Mouse (Mus musculus): ENCODE measurements at regions not wholly inside any gene's neighbourhood (a gene's known extent, or its start where the extent isn't known, plus 50 kb on each side); places are given as distances from the start of the nearest gene placed in this dataset.

- H3K4me3 ChIP-seq (ENCODE audit: insufficient read depth, low read length), result no peak overlapping the region
- TF ChIP-seq CTCF (IDR thresholded peaks at IDR 0.05; ENCODE audit: low read depth, low read length) (peak; percentile 94), POLR2A (IDR thresholded peaks at IDR 0.05; ENCODE audit: borderline replicate concordance, low read depth, low read length) (no peak)
- peaks cover 48% of the 10 kb centered on the region for H3K4me1 ChIP-seq (ENCODE audit: control insufficient read depth, insufficient read depth, low read length)
- H3K27ac ChIP-seq (ENCODE audit: insufficient read depth, low read depth, low read length), result peak overlapping the region; percentile 79
Observed at GRCm38 (mm10) chr7:111163861-111164260, 81.0 kb upstream of the Eif4g2 start.

DNA sequence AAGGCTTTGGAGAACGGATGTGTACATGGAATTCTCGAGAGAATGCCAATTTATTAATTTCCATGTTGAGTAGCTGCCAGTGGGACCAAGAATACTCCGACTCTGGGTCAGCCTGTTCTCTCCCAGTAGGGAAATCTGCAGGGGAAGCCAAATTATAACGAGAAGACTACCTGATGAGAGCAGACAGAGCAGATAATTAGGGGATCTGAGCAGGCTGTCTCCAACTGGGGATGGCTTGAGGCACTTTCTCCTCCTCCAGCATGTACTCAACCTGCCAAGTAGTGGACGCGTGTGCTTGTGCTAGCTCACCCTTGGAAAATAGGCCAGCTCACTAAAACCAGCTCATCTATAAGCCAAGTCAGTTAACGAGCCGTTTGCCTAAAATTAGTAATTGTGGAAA, 80.5 kb upstream of the Eif4g2 start:
- TF ChIP-seq CTCF (IDR thresholded peaks at IDR 0.05; ENCODE audit: low read depth, low read length) (no peak), POLR2A (IDR thresholded peaks at IDR 0.05; ENCODE audit: borderline replicate concordance, low read depth, low read length) (no peak)
- Histone ChIP-seq H3K27ac (ENCODE audit: insufficient read depth, low read depth, low read length) (peak overlapping the region; percentile 79), H3K4me3 (ENCODE audit: insufficient read depth, low read length) (no peak overlapping the region), H3K4me1 (ENCODE audit: control insufficient read depth, insufficient read depth, low read length) (peaks cover 52% of the 10 kb centered on the region)

GRCm38 (mm10) chr7:111158791-111159286, 76.0 kb upstream of the Eif4g2 start:
- peaks cover 64% of the 10 kb centered on the region for H3K4me1 ChIP-seq (ENCODE audit: control insufficient read depth, insufficient read depth, low read length)
- TF ChIP-seq CTCF (IDR thresholded peaks at IDR 0.05; ENCODE audit: low read depth, low read length) (no peak), POLR2A (IDR thresholded peaks at IDR 0.05; ENCODE audit: borderline replicate concordance, low read depth, low read length) (no peak)
- peak overlapping the region; percentile 18; the same call in 1 of the 2 replicates for H3K4me3 ChIP-seq (ENCODE audit: insufficient read depth, low read length)
- H3K27ac ChIP-seq (ENCODE audit: insufficient read depth, low read depth, low read length), result peak overlapping the region; percentile 72

GRCm38 (mm10) chr7:111157754-111158325, 75.0 kb upstream of the Eif4g2 start:
- Histone ChIP-seq H3K27ac (ENCODE audit: insufficient read depth, low read depth, low read length) (peak overlapping the region; percentile 99), H3K4me1 (ENCODE audit: control insufficient read depth, insufficient read depth, low read length) (peaks cover 62% of the 10 kb centered on the region), H3K4me3 (ENCODE audit: insufficient read depth, low read length) (peak overlapping the region; percentile 64)
- no peak for TF ChIP-seq POLR2A (IDR thresholded peaks at IDR 0.05; ENCODE audit: borderline replicate concordance, low read depth, low read length)
- no peak for TF ChIP-seq CTCF (IDR thresholded peaks at IDR 0.05; ENCODE audit: low read depth, low read length)

DNA sequence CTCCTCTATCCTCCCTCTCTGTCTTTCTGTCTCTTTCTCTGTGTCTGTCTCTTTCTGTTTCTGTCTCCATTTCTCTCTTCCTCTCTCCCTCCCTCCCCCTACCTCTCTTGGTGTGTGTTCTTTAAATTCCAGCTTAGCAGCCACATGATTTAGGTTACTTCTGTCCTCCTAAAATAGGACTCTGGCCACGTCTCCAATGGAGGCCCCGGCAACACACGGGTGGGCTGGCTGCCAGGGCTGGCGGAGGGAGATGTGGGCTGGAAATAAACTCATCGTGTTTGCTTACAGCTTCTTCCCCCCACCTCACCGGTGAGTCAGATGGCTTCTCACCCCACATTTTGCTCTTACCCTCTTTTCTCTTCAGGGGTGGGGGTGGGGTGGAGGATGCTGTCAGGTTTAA, 74.5 kb upstream of the Eif4g2 start:
- TF ChIP-seq POLR2A (IDR thresholded peaks at IDR 0.05; ENCODE audit: borderline replicate concordance, low read depth, low read length), result no peak
- no peak for TF ChIP-seq CTCF (IDR thresholded peaks at IDR 0.05; ENCODE audit: low read depth, low read length)
- peaks cover 60% of the 10 kb centered on the region for H3K4me1 ChIP-seq (ENCODE audit: control insufficient read depth, insufficient read depth, low read length)
- peak overlapping the region; percentile 64 for H3K4me3 ChIP-seq (ENCODE audit: insufficient read depth, low read length)
- peak overlapping the region; percentile 99 for H3K27ac ChIP-seq (ENCODE audit: insufficient read depth, low read depth, low read length)

DNA sequence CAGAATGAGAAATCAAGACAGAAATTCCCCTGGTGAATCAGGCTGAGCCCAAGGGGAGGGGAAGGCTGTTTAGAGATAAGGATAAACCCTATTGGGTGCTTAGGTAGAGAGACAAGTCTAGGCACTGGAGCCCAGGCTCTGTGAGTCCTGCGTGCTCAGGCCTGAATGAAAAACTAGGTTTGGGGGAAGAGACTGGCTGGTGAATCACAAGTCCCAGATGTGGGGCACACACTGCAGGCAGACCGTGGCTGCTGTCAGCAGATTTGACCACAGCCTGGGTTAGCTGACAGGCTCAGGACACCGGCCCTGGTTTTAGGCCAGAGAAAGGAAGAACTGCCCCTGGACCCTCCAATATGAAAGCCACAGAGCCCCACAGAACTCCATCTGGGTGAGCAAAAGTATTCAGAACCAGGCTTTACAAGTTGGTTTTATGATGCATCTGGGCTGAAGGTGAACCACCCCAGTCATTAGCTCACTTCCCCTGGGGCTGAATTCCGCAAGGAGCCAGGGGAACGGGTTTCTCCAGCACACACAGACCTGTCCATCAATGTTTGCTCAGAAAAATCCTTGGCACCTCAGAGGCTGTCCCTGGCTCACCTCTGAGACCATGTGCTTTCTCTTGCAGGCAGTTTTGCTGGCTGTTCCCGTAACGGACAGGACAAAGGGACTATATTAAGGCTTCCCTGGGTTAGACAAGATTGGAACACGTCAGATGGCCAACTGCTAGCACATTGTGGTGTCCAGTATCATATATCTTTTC, 73.8 kb upstream of the Eif4g2 start:
- Histone ChIP-seq H3K4me3 (ENCODE audit: insufficient read depth, low read length) (peak overlapping the region; percentile 64), H3K4me1 (ENCODE audit: control insufficient read depth, insufficient read depth, low read length) (peaks cover 56% of the 10 kb centered on the region), H3K27ac (ENCODE audit: insufficient read depth, low read depth, low read length) (peak overlapping the region; percentile 99)
- TF ChIP-seq POLR2A (IDR thresholded peaks at IDR 0.05; ENCODE audit: borderline replicate concordance, low read depth, low read length) (no peak), CTCF (IDR thresholded peaks at IDR 0.05; ENCODE audit: low read depth, low read length) (no peak)

DNA sequence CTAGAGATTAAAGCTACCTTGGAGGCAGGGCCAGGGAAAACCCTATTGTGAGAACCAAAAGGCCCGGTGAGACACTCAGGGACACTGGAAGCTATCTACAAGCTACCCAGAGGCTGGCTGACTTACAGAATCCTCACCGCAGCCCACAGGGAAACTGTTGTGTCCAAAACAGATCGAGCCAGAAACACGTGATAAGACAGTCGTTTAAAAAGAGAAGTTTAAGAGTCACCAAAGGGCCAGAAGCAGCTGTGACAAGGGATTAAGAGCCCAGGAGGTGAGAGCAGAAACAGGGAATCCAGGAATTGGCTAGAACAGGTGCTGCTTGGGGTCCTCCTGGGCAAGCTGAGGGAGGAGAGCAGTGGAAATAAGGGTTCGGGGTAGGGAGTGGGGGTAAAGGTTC, 73.2 kb upstream of the Eif4g2 start:
- TF ChIP-seq POLR2A (IDR thresholded peaks at IDR 0.05; ENCODE audit: borderline replicate concordance, low read depth, low read length), result no peak
- TF ChIP-seq CTCF (IDR thresholded peaks at IDR 0.05; ENCODE audit: low read depth, low read length), result no peak
- Histone ChIP-seq H3K4me1 (ENCODE audit: control insufficient read depth, insufficient read depth, low read length) (peaks cover 56% of the 10 kb centered on the region), H3K27ac (ENCODE audit: insufficient read depth, low read depth, low read length) (peak overlapping the region; percentile 99), H3K4me3 (ENCODE audit: insufficient read depth, low read length) (peak overlapping the region; percentile 64)

- no peak for TF ChIP-seq POLR2A (IDR thresholded peaks at IDR 0.05; ENCODE audit: borderline replicate concordance, low read depth, low read length)
- no peak for TF ChIP-seq CTCF (IDR thresholded peaks at IDR 0.05; ENCODE audit: low read depth, low read length)
- Histone ChIP-seq H3K27ac (ENCODE audit: insufficient read depth, low read depth, low read length) (no peak overlapping the region), H3K4me1 (ENCODE audit: control insufficient read depth, insufficient read depth, low read length) (peaks cover 45% of the 10 kb centered on the region), H3K4me3 (ENCODE audit: insufficient read depth, low read length) (no peak overlapping the region)
Observed at GRCm38 (mm10) chr7:111154217-111154616, 71.4 kb upstream of the Eif4g2 start.

DNA sequence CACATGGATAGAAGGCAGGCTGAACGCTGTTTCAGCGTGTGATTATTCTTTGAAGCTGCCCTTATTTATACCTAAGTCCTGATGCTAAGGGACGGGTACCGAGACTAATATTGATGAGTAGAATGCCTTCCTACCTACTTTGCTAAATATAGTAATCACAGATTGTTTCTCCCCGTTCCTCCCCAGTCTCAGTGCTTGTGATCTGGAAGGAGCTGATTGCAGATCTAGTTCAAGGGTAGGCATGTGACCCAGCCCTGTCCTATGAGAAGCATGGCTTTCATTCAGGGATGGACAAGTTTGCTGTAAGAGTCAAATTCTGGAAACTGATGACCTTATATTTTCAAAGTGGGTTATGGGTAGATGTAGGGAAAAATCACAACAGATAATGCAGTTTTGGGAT, 67.7 kb upstream of the Eif4g2 start:
- peaks cover 28% of the 10 kb centered on the region for H3K4me1 ChIP-seq (ENCODE audit: control insufficient read depth, insufficient read depth, low read length)
- H3K4me3 ChIP-seq (ENCODE audit: insufficient read depth, low read length), result no peak overlapping the region
- no peak for TF ChIP-seq POLR2A (IDR thresholded peaks at IDR 0.05; ENCODE audit: borderline replicate concordance, low read depth, low read length)
- no peak for TF ChIP-seq CTCF (IDR thresholded peaks at IDR 0.05; ENCODE audit: low read depth, low read length)
- H3K27ac ChIP-seq (ENCODE audit: insufficient read depth, low read depth, low read length), result no peak overlapping the region

DNA sequence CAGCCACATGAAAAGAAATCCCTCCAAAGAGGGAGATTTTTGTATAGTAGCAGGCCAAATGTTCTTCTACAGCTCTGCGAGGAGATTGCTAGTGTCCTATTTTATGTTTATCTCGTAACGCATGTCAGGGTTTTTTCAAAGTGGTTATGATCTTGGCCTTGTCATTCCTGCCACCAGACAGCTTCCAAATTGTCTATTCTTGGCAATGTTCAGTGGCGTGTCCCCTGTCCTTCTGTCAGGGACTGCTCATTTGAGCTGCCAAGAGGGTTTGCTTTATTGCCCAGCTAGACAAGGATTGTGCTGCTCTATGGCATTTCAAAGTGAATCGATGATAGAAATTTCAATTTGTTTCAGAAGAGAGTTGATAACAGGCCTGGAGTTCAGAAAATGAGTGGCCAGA, 67.3 kb upstream of the Eif4g2 start:
- no peak overlapping the region for H3K27ac ChIP-seq (ENCODE audit: insufficient read depth, low read depth, low read length)
- TF ChIP-seq POLR2A (IDR thresholded peaks at IDR 0.05; ENCODE audit: borderline replicate concordance, low read depth, low read length) (no peak), CTCF (IDR thresholded peaks at IDR 0.05; ENCODE audit: low read depth, low read length) (no peak)
- peaks cover 24% of the 10 kb centered on the region for H3K4me1 ChIP-seq (ENCODE audit: control insufficient read depth, insufficient read depth, low read length)
- H3K4me3 ChIP-seq (ENCODE audit: insufficient read depth, low read length), result no peak overlapping the region
